Mouse (Mus musculus) MEL (cell line): ENCODE results near the gene Foxf1. TPM values are rescaled to one million over a fixed set of nuclear protein-coding genes. Genes with fewer than 3 reads are reported as not detected.
A peak's percentile ranks its signal among the peaks of the same experiment; 100 is the strongest.

Source experiments
- DNase-seq: peaks from one replicate; pipeline ENCODE4 v3.0.0; 2011; ENCODE audit warnings: low read depth, low spot score
- H3K27ac ChIP-seq: 2 replicates; pipeline ENCODE4 v1.5.1; 2012; ENCODE audit warnings: low read depth, mild to moderate bottlenecking, control low read depth, low read length, moderate library complexity; ENCODE audit not compliant: control insufficient read depth
- H3K27me3 ChIP-seq, 2 experiments: fragments of 150-350 bp in 1 of 2; sonication (generic) in 1 of 2; 2 replicates each; pipeline ENCODE4 v1.6.1; 2012; ENCODE audit warnings: low read length in 2 of 2, mild to moderate bottlenecking in 2 of 2, improper control_type of control experiment in 1 of 2, moderate library complexity in 1 of 2; ENCODE audit not compliant: insufficient read depth in 2 of 2, control insufficient read depth in 1 of 2
- H3K36me3 ChIP-seq, 2 experiments: 2 replicates each; pipeline ENCODE4 v1.6.1; 2012 to 2014; ENCODE audit warnings: low read length in 2 of 2, improper control_type of control experiment in 1 of 2, inconsistent platforms in 1 of 2, mild to moderate bottlenecking in 1 of 2; ENCODE audit not compliant: insufficient read depth in 2 of 2, control insufficient read depth in 1 of 2
- H3K4me1 ChIP-seq, 2 experiments: fragments of 150-350 bp in 1 of 2; sonication (generic) in 1 of 2; 2 replicates each; pipeline ENCODE4 v1.6.1; 2012; ENCODE audit warnings: low read length in 2 of 2, improper control_type of control experiment in 1 of 2, mild to moderate bottlenecking in 1 of 2; ENCODE audit not compliant: insufficient read depth in 2 of 2, control insufficient read depth in 1 of 2
- H3K4me3 ChIP-seq, 2 experiments: fragments of 150-350 bp in 1 of 2; sonication (generic) in 1 of 2; 2 replicates each; pipeline ENCODE4 v1.5.1; 2012; ENCODE audit warnings: low read depth in 2 of 2, low read length in 2 of 2, mild to moderate bottlenecking in 2 of 2, moderate library complexity in 2 of 2, control low read depth in 1 of 2, improper control_type of control experiment in 1 of 2; ENCODE audit not compliant: control insufficient read depth in 1 of 2, insufficient read depth in 1 of 2
- H3K79me2 ChIP-seq: 2 replicates; pipeline ENCODE4 v1.6.1; 2012; ENCODE audit warnings: mild to moderate bottlenecking, low read length, moderate library complexity; ENCODE audit not compliant: control insufficient read depth, poor library complexity, insufficient read depth
- H3K9ac ChIP-seq: 2 replicates; pipeline ENCODE4 v1.6.1; 2012; ENCODE audit warnings: low read depth, mild to moderate bottlenecking, control low read depth, low read length, moderate library complexity; ENCODE audit not compliant: control insufficient read depth, poor library complexity, severe bottlenecking
- H3K9me3 ChIP-seq: fragments of 150-350 bp; sonication (generic); replicated peaks from 2 replicates; pipeline ENCODE4 v1.6.1; 2012; ENCODE audit warnings: mild to moderate bottlenecking, low read length, improper control_type of control experiment, moderate library complexity; ENCODE audit not compliant: insufficient read depth
- CHD1 ChIP-seq: IDR thresholded peaks from 2 replicates; pipeline ENCODE4 v1.6.1; 2012; ENCODE audit warnings: low read depth, mild to moderate bottlenecking, inconsistent platforms, low read length, improper control_type of control experiment
- CTCF ChIP-seq, 3 experiments: IDR thresholded peaks in 2 of 3; conservative IDR thresholded peaks in 1 of 3; 2 replicates each; pipeline ENCODE4 v1.5.1; 2011 to 2012; ENCODE audit warnings: low read length in 3 of 3, low read depth in 2 of 3, mild to moderate bottlenecking in 2 of 3, improper control_type of control experiment in 1 of 3, inconsistent platforms in 1 of 3, mixed read lengths in 1 of 3, moderate library complexity in 1 of 3; ENCODE audit not compliant: control insufficient read depth in 1 of 3, insufficient read depth in 1 of 3, poor library complexity in 1 of 3, severe bottlenecking in 1 of 3
- E2F4 ChIP-seq: IDR thresholded peaks from 2 replicates; pipeline ENCODE4 v1.6.1; 2011; ENCODE audit warnings: low read depth, low read length, improper control_type of control experiment, borderline replicate concordance
- ELF1 ChIP-seq: IDR thresholded peaks from 2 replicates; pipeline ENCODE4 v1.6.1; 2014; ENCODE audit warnings: low read depth, mild to moderate bottlenecking, inconsistent platforms, low read length, improper control_type of control experiment, moderate library complexity
- ETS1 ChIP-seq: IDR thresholded peaks from 2 replicates; pipeline ENCODE4 v1.6.1; 2012; ENCODE audit warnings: low read depth, mild to moderate bottlenecking, inconsistent platforms, low read length, improper control_type of control experiment, moderate library complexity
- GABPA ChIP-seq: IDR thresholded peaks from 2 replicates; pipeline ENCODE4 v1.6.1; 2012; ENCODE audit warnings: low read depth, mild to moderate bottlenecking, inconsistent platforms, low read length, improper control_type of control experiment, moderate library complexity
- GATA1 ChIP-seq: IDR thresholded peaks from 2 replicates; pipeline ENCODE4 v1.6.1; 2011; ENCODE audit warnings: low read depth, low read length, improper control_type of control experiment
- JUND ChIP-seq: IDR thresholded peaks from 2 replicates; pipeline ENCODE4 v1.6.1; 2011; ENCODE audit warnings: low read depth, mild to moderate bottlenecking, improper control_type of control experiment, low read length
- MAX ChIP-seq: IDR thresholded peaks from 2 replicates; pipeline ENCODE4 v1.6.1; 2011; ENCODE audit warnings: low read length, improper control_type of control experiment
- MEF2A ChIP-seq: IDR thresholded peaks from 2 replicates; pipeline ENCODE4 v1.6.1; 2014; ENCODE audit warnings: low read depth, mild to moderate bottlenecking, inconsistent platforms, low read length, improper control_type of control experiment; ENCODE audit not compliant: poor library complexity, insufficient replicate concordance, severe bottlenecking; ENCODE audit errors: extremely low read depth
- MXI1 ChIP-seq: IDR thresholded peaks from 2 replicates; pipeline ENCODE4 v1.6.1; 2011; ENCODE audit warnings: mild to moderate bottlenecking, low read depth, low read length, improper control_type of control experiment
- MYB ChIP-seq: IDR thresholded peaks from 2 replicates; pipeline ENCODE4 v1.6.1; 2011; ENCODE audit warnings: mild to moderate bottlenecking, low read depth, low read length, improper control_type of control experiment
- POLR2A ChIP-seq, 2 experiments: IDR thresholded peaks; 2 replicates each; pipeline ENCODE4 v1.6.1; 2011 to 2012; ENCODE audit warnings: low read length in 2 of 2, mild to moderate bottlenecking in 2 of 2, control low read depth in 1 of 2, improper control_type of control experiment in 1 of 2, low read depth in 1 of 2, moderate library complexity in 1 of 2; ENCODE audit not compliant: control insufficient read depth in 1 of 2, insufficient read depth in 1 of 2, poor library complexity in 1 of 2
- RCOR1 ChIP-seq: IDR thresholded peaks from 2 replicates; pipeline ENCODE4 v1.6.1; 2012; ENCODE audit warnings: low read depth, mild to moderate bottlenecking, inconsistent platforms, low read length, improper control_type of control experiment
- SIN3A ChIP-seq: IDR thresholded peaks from 2 replicates; pipeline ENCODE4 v1.6.1; 2012; ENCODE audit warnings: low read length, improper control_type of control experiment, inconsistent platforms
- TBP ChIP-seq: IDR thresholded peaks from 2 replicates; pipeline ENCODE4 v1.8.0; 2011; ENCODE audit warnings: low read depth, low read length, improper control_type of control experiment
- TCF12 ChIP-seq: IDR thresholded peaks from 2 replicates; pipeline ENCODE4 v1.6.1; 2014; ENCODE audit warnings: low read depth, mild to moderate bottlenecking, inconsistent platforms, low read length, improper control_type of control experiment, moderate library complexity
- ZC3H11A ChIP-seq: IDR thresholded peaks from 2 replicates; pipeline ENCODE4 v1.6.1; 2012; ENCODE audit warnings: low read depth, mild to moderate bottlenecking, inconsistent platforms, low read length, improper control_type of control experiment
- ZNF384 ChIP-seq: IDR thresholded peaks from 2 replicates; pipeline ENCODE4 v1.6.1; 2012; ENCODE audit warnings: low read depth, mild to moderate bottlenecking, inconsistent platforms, low read length, improper control_type of control experiment
- polyA plus RNA-seq, 2 experiments: library from polyadenylated mRNA; stranded (reverse) in 1 of 2; unstranded in 1 of 2; fragments of >175 nt in 1 of 2; fragments of >200 nt in 1 of 2; gene quantifications; 2 replicates each; pipeline versions ENCODE4 v1.2.1 to v1.2.4; 2012; ENCODE audit warnings: low replicate concordance in 2 of 2, low read depth in 1 of 2; ENCODE audit not compliant: insufficient read length in 2 of 2, insufficient read depth in 1 of 2, missing spikeins in 1 of 2
- total RNA-seq: library from RNA; depleted of rRNA; stranded (reverse); fragments of 300-350 nt; gene quantifications from 2 replicates; pipeline ENCODE4 v1.2.3, GENCODE M21; 2012

Foxf1 gene
- total and polyA plus RNA-seq, 3 experiments = not detected

GRCm38 (mm10) chr8:121118634-121119420 lies 34.6 kb downstream of the Foxf1 start:
- Histone ChIP-seq H3K9me3 (no peaks in the 10 kb centered on the region), H3K4me3 (peak overlapping the region; percentile 61 to 63), H3K27me3 (no peaks in the 10 kb centered on the region), H3K9ac (peak overlapping the region; percentile 64), H3K4me1 (peaks cover 0 to 7% of the 10 kb centered on the region in 2 experiments; a peak in 2 of 4 replicates), H3K36me3 (peaks cover 0 to 6% of the 10 kb centered on the region in 2 experiments; a peak in 3 of 4 replicates), H3K79me2 (peaks cover 62% of the 10 kb centered on the region), H3K27ac (peak overlapping the region; percentile 56)
- peak; percentile 39 for DNase-seq
- TF ChIP-seq MEF2A = no peak
- TF ChIP-seq SIN3A = peak; percentile 43; the same call in 1 of the 2 replicates
- no peak for TF ChIP-seq JUND
- peak; percentile 95; the same call in 1 of the 2 replicates for TF ChIP-seq CHD1

- no peaks in the 10 kb centered on the region for H3K27me3 ChIP-seq
- peak; percentile 27 for DNase-seq
- peak overlapping the region; percentile 56 for H3K27ac ChIP-seq
- peaks cover 0 to 6% of the 10 kb centered on the region in 2 experiments; a peak in 3 of 4 replicates for H3K36me3 ChIP-seq
- H3K4me3 ChIP-seq = peak overlapping the region; percentile 61 to 63
- H3K79me2 ChIP-seq = peaks cover 62% of the 10 kb centered on the region
- TF ChIP-seq MXI1 (no peak), TBP (0 out of 2 replicates have a peak, but pooled peaks have one; percentile 20), MYB (no peak)
- peaks cover 0 to 7% of the 10 kb centered on the region in 2 experiments; a peak in 3 of 4 replicates for H3K4me1 ChIP-seq
- no peaks in the 10 kb centered on the region for H3K9me3 ChIP-seq
- peak overlapping the region; percentile 64 for H3K9ac ChIP-seq
These were observed 35.7 kb downstream of the Foxf1 start for GRCm38 (mm10) chr8:121119635-121120455.

- Histone ChIP-seq H3K9me3 (no peaks in the 10 kb centered on the region), H3K27ac (peak overlapping the region; percentile 56), H3K79me2 (peaks cover 62% of the 10 kb centered on the region), H3K4me1 (peaks cover 0 to 7% of the 10 kb centered on the region in 2 experiments; a peak in 3 of 4 replicates), H3K27me3 (no peaks in the 10 kb centered on the region), H3K36me3 (peaks cover 0 to 6% of the 10 kb centered on the region in 2 experiments; a peak in 3 of 4 replicates), H3K9ac (peak overlapping the region; percentile 64), H3K4me3 (peak overlapping the region; percentile 61 to 63)
- peak; percentile 65 for DNase-seq
- peak; percentile 41; the same call in 1 of the 2 replicates for TF ChIP-seq ETS1
- peak; percentile 66 for TF ChIP-seq GATA1
- TF ChIP-seq GABPA = no peak
- 0 out of 2 replicates have a peak, but pooled peaks have one; percentile 11 for TF ChIP-seq MAX
- TF ChIP-seq POLR2A (IDR thresholded peaks at IDR 0.05; ENCODE audit: control insufficient read depth in 1 of 2, insufficient read depth in 1 of 2, low read depth in 1 of 2, low read length in 2 of 2, poor library complexity in 1 of 2) = no peak; a peak in 1 of 4 replicates
- TF ChIP-seq ELF1 = 0 out of 2 replicates have a peak, but pooled peaks have one; percentile 52
- no peak for TF ChIP-seq ZC3H11A
- no peak for TF ChIP-seq CTCF (IDR thresholded peaks at IDR 0.05 in 2 of 3, conservative IDR thresholded peaks at IDR 0.05 in 1 of 3; ENCODE audit: control insufficient read depth in 1 of 3, insufficient read depth in 1 of 3, low read depth in 2 of 3, low read length in 3 of 3, poor library complexity in 1 of 3, severe bottlenecking in 1 of 3)
- no peak for TF ChIP-seq ZNF384
- peak; percentile 54; the same call in 1 of the 2 replicates for TF ChIP-seq TCF12
- TF ChIP-seq RCOR1 = peak; percentile 61
- TF ChIP-seq MXI1 = peak; percentile 45
- no peak for TF ChIP-seq E2F4
These were observed 36.6 kb downstream of the Foxf1 start for GRCm38 (mm10) chr8:121120456-121121419.
